Mouse (Mus musculus): ENCODE measurements around the gene Abi3. TPM values are rescaled to one million over a fixed set of nuclear protein-coding genes. Genes with fewer than 3 reads are reported as not detected.

Gene Abi3
- polyA plus RNA-seq, 1 experiment, result 0.61 TPM

GRCm38 (mm10) chr11:95808448-95809011 is 33.7 kb downstream of the Abi3 start:
- Histone ChIP-seq H3K36me3 (ENCODE audit: control insufficient read depth) (peaks cover 38% of the 10 kb centered on the region), H3K4me1 (ENCODE audit: control insufficient read depth) (peaks cover 91% of the 10 kb centered on the region), H3K27me3 (ENCODE audit: control insufficient read depth) (no peaks in the 10 kb centered on the region), H3K9me3 (ENCODE audit: control insufficient read depth, low read length) (peaks cover 16% of the 10 kb centered on the region), H3K4me3 (replicated peaks) (peak overlapping the region; percentile 59)
- TF ChIP-seq GATA1 (IDR thresholded peaks at IDR 0.05; ENCODE audit: low read length), result peak; percentile 76
- TF ChIP-seq TAL1 (IDR thresholded peaks at IDR 0.05; ENCODE audit: low read length), result peak; percentile 66

GRCm38 (mm10) chr11:95807884-95808283 is 34.4 kb downstream of the Abi3 start:
- no peak for TF ChIP-seq TAL1 (IDR thresholded peaks at IDR 0.05; ENCODE audit: low read length)
- TF ChIP-seq GATA1 (IDR thresholded peaks at IDR 0.05; ENCODE audit: low read length), result no peak
- Histone ChIP-seq H3K36me3 (ENCODE audit: control insufficient read depth) (peaks cover 40% of the 10 kb centered on the region), H3K4me3 (replicated peaks) (peak overlapping the region; percentile 59), H3K4me1 (ENCODE audit: control insufficient read depth) (peaks cover 97% of the 10 kb centered on the region), H3K9me3 (ENCODE audit: control insufficient read depth, low read length) (peaks cover 16% of the 10 kb centered on the region), H3K27me3 (ENCODE audit: control insufficient read depth) (no peaks in the 10 kb centered on the region)

- Histone ChIP-seq H3K4me3 (replicated peaks) (peak overlapping the region; percentile 50), H3K9me3 (ENCODE audit: control insufficient read depth, low read length) (peaks cover 16% of the 10 kb centered on the region), H3K4me1 (ENCODE audit: control insufficient read depth) (peaks cover 98% of the 10 kb centered on the region), H3K27me3 (ENCODE audit: control insufficient read depth) (no peaks in the 10 kb centered on the region), H3K36me3 (ENCODE audit: control insufficient read depth) (peaks cover 39% of the 10 kb centered on the region)
- no peak for TF ChIP-seq TAL1 (IDR thresholded peaks at IDR 0.05; ENCODE audit: low read length)
- peak; percentile 50 for TF ChIP-seq GATA1 (IDR thresholded peaks at IDR 0.05; ENCODE audit: low read length)
Measured at GRCm38 (mm10) chr11:95805527-95805926, 36.7 kb downstream of the Abi3 start.

- Histone ChIP-seq H3K4me1 (ENCODE audit: control insufficient read depth) (peaks cover 98% of the 10 kb centered on the region), H3K9me3 (ENCODE audit: control insufficient read depth, low read length) (peaks cover 16% of the 10 kb centered on the region), H3K36me3 (ENCODE audit: control insufficient read depth) (peaks cover 37% of the 10 kb centered on the region), H3K4me3 (replicated peaks) (peak overlapping the region; percentile 50), H3K27me3 (ENCODE audit: control insufficient read depth) (no peaks in the 10 kb centered on the region)
- TF ChIP-seq TAL1 (IDR thresholded peaks at IDR 0.05; ENCODE audit: low read length) (no peak), GATA1 (IDR thresholded peaks at IDR 0.05; ENCODE audit: low read length) (no peak)
Measured at GRCm38 (mm10) chr11:95805010-95805409, 37.3 kb downstream of the Abi3 start.

- no peak for TF ChIP-seq GATA1 (IDR thresholded peaks at IDR 0.05; ENCODE audit: low read length)
- no peak for TF ChIP-seq TAL1 (IDR thresholded peaks at IDR 0.05; ENCODE audit: low read length)
- H3K36me3 ChIP-seq (ENCODE audit: control insufficient read depth), result peaks cover 32% of the 10 kb centered on the region
- H3K4me3 ChIP-seq (replicated peaks), result no peak overlapping the region
- peaks cover 44% of the 10 kb centered on the region for H3K27me3 ChIP-seq (ENCODE audit: control insufficient read depth)
- peaks cover 76% of the 10 kb centered on the region for H3K4me1 ChIP-seq (ENCODE audit: control insufficient read depth)
- H3K9me3 ChIP-seq (ENCODE audit: control insufficient read depth, low read length), result peaks cover 13% of the 10 kb centered on the region
Measured at GRCm38 (mm10) chr11:95795582-95795981, 46.7 kb downstream of the Abi3 start.

GRCm38 (mm10) chr11:95794201-95794600 is 48.1 kb downstream of the Abi3 start:
- no peak overlapping the region for H3K4me3 ChIP-seq (replicated peaks)
- H3K4me1 ChIP-seq (ENCODE audit: control insufficient read depth), result peaks cover 73% of the 10 kb centered on the region
- H3K9me3 ChIP-seq (ENCODE audit: control insufficient read depth, low read length), result peaks cover 13% of the 10 kb centered on the region
- H3K27me3 ChIP-seq (ENCODE audit: control insufficient read depth), result peaks cover 44% of the 10 kb centered on the region
- peaks cover 46% of the 10 kb centered on the region for H3K36me3 ChIP-seq (ENCODE audit: control insufficient read depth)
- TF ChIP-seq TAL1 (IDR thresholded peaks at IDR 0.05; ENCODE audit: low read length), result no peak
- no peak for TF ChIP-seq GATA1 (IDR thresholded peaks at IDR 0.05; ENCODE audit: low read length)

- peak; percentile 31; the same call in 1 of the 2 replicates for TF ChIP-seq GATA1 (IDR thresholded peaks at IDR 0.05; ENCODE audit: low read length)
- TF ChIP-seq TAL1 (IDR thresholded peaks at IDR 0.05; ENCODE audit: low read length), result no peak
- Histone ChIP-seq H3K4me3 (replicated peaks) (peak overlapping the region; percentile 52), H3K9me3 (ENCODE audit: control insufficient read depth, low read length) (peaks cover 13% of the 10 kb centered on the region), H3K27me3 (ENCODE audit: control insufficient read depth) (peaks cover 37% of the 10 kb centered on the region), H3K36me3 (ENCODE audit: control insufficient read depth) (peaks cover 57% of the 10 kb centered on the region), H3K4me1 (ENCODE audit: control insufficient read depth) (peaks cover 72% of the 10 kb centered on the region)
Measured at GRCm38 (mm10) chr11:95792950-95793509, 49.2 kb downstream of the Abi3 start.

GRCm38 (mm10) chr11:95791787-95792186 is 50.5 kb downstream of the Abi3 start:
- Histone ChIP-seq H3K9me3 (ENCODE audit: control insufficient read depth, low read length) (peaks cover 10% of the 10 kb centered on the region), H3K4me1 (ENCODE audit: control insufficient read depth) (peaks cover 72% of the 10 kb centered on the region), H3K4me3 (replicated peaks) (no peak overlapping the region), H3K27me3 (ENCODE audit: control insufficient read depth) (peaks cover 25% of the 10 kb centered on the region), H3K36me3 (ENCODE audit: control insufficient read depth) (peaks cover 59% of the 10 kb centered on the region)
- TF ChIP-seq GATA1 (IDR thresholded peaks at IDR 0.05; ENCODE audit: low read length) (no peak), TAL1 (IDR thresholded peaks at IDR 0.05; ENCODE audit: low read length) (no peak)

GRCm38 (mm10) chr11:95789451-95789891 is 52.8 kb downstream of the Abi3 start:
- TF ChIP-seq GATA1 (IDR thresholded peaks at IDR 0.05; ENCODE audit: low read length) (no peak), TAL1 (IDR thresholded peaks at IDR 0.05; ENCODE audit: low read length) (no peak)
- peaks cover 8% of the 10 kb centered on the region for H3K9me3 ChIP-seq (ENCODE audit: control insufficient read depth, low read length)
- no peak overlapping the region for H3K4me3 ChIP-seq (replicated peaks)
- peaks cover 72% of the 10 kb centered on the region for H3K36me3 ChIP-seq (ENCODE audit: control insufficient read depth)
- H3K4me1 ChIP-seq (ENCODE audit: control insufficient read depth), result peaks cover 69% of the 10 kb centered on the region
- H3K27me3 ChIP-seq (ENCODE audit: control insufficient read depth), result peaks cover 2% of the 10 kb centered on the region
